Mouse (Mus musculus) kidney, adult 2 months (tissue): ENCODE data around the gene Car5a. TPM values are rescaled to one million over a fixed set of nuclear protein-coding genes. Genes with fewer than 3 reads are reported as not detected.

Experiments
- DNase-seq: peaks from one replicate; pipeline ENCODE4 v3.0.0; 2021
- H3K27ac ChIP-seq: fragments of 200-500 bp; 2 replicates; pipeline ENCODE4 v1.5.1; 2012; ENCODE audit warnings: low read depth, low read length, control low read depth, inconsistent platforms; ENCODE audit not compliant: insufficient read depth
- H3K27me3 ChIP-seq: fragments of 200-500 bp; replicated peaks from 2 replicates; pipeline ENCODE4 v1.6.1; 2012; ENCODE audit warnings: mild to moderate bottlenecking, moderate library complexity, low read length, inconsistent platforms; ENCODE audit not compliant: control insufficient read depth, insufficient read depth
- H3K36me3 ChIP-seq: fragments of 200-500 bp; 2 replicates; pipeline ENCODE4 v1.6.1; 2012; ENCODE audit warnings: mild to moderate bottlenecking, moderate library complexity, low read length, inconsistent platforms; ENCODE audit not compliant: control insufficient read depth, insufficient read depth
- H3K4me1 ChIP-seq: fragments of 200-500 bp; 2 replicates; pipeline ENCODE4 v1.6.1; 2011; ENCODE audit warnings: low read length; ENCODE audit not compliant: control insufficient read depth, insufficient read depth
- H3K4me3 ChIP-seq: fragments of 200-500 bp; 2 replicates; pipeline ENCODE4 v1.5.1; 2011; ENCODE audit warnings: mild to moderate bottlenecking, low read depth, low read length, control low read depth; ENCODE audit not compliant: insufficient read depth
- CTCF ChIP-seq: fragments of 200-500 bp; conservative IDR thresholded peaks from 2 replicates; pipeline ENCODE4 v1.5.1; 2011; ENCODE audit warnings: low read depth, mild to moderate bottlenecking, control low read depth, low read length, moderate library complexity, mixed read lengths; ENCODE audit not compliant: insufficient read depth, insufficient read length
- POLR2A ChIP-seq: fragments of 200-500 bp; IDR thresholded peaks from one replicate; pipeline ENCODE4 v1.6.1; 2011; ENCODE audit warnings: low read depth, low read length, control low read depth
- WGBS: fragments of 180-500 bp; shearing (Covaris S2); methylation state at CpG from one replicate; pipeline ENCODE4 v1.1.7; 2018; 5-methylcytosine and 5-hydroxymethylcytosine counted together
- polyA plus RNA-seq: library from polyadenylated mRNA; depleted of rRNA; stranded (reverse); fragments of >200 nt; gene quantifications from 2 replicates; pipeline ENCODE4 v1.2.3, GENCODE M21; 2012

Car5a gene
- polyA plus RNA-seq, 1 experiment, result 13.4 TPM

DNA sequence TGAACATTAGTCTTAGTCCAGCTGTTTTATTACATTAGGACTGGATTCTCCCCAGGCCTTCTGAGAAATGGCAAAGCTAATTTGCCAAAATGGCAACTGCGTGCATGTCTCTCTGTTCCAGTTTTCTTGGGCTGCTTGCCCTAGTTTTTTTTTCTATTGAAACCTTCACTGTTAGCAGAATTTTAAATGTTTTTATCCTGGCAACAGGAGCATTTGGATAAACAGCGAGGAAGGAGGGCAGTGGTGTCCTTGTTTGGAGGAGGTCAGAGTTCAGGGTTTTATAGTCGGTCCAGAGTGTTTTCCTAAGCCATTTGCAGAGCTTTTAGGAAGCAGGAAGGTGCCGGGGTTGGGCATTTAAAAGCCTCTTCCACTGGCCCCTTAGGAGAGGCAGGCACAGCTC is 23.3 kb upstream of the Car5a start:
- peak overlapping the region; percentile 42; the same call in 1 of the 2 replicates for H3K27ac ChIP-seq
- no peaks in the 10 kb centered on the region for H3K27me3 ChIP-seq
- H3K4me3 ChIP-seq, result no peak overlapping the region
- TF ChIP-seq POLR2A (no peak), CTCF (no peak)
- peak; percentile 86 for DNase-seq
- peaks cover 26% of the 10 kb centered on the region for H3K4me1 ChIP-seq
- 11% methylated on average over 4 of the region's 4 CpGs for WGBS
- H3K36me3 ChIP-seq, result no peaks in the 10 kb centered on the region

DNA sequence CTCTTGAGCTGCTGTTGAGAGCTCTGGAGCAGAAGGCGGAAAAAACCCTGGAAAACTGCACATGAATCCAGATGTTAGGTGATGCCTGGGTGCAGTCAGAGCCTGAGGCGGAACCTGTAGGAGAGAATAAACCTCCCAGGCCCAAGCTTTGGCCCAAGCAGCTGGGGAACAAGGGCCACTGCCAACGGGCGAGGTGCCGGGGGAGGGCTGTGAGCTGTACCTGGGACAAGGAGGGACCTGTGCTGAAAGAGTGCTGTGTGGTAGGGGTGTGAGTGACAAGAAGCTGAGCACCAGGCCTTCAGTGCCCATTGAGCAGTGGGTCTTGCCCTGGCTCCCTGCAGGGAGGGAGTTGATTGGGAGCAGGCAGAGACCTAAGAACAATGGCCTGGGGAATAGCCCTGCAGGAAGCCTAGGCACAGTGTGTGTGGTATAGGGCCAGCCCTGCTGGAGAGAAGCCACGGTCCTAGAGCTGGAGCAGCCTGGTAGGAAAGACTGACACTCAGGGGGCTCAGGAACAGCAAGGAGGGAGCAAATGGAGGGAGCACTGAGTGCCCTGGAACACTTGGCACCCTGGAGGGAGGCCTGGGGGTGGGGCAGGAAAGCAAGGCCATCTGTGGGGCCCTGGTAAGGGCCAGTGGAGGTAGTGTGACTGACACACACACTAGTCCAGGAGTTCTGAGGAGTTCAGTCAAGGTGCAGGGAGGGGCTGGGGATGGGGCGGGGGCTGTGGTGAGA is 22.2 kb upstream of the Car5a start:
- DNase-seq, result peak; percentile 34
- TF ChIP-seq CTCF, result no peak
- TF ChIP-seq POLR2A, result no peak
- no peak overlapping the region for H3K4me3 ChIP-seq
- WGBS, result 78% methylated on average over 7 of the region's 7 CpGs
- H3K27ac ChIP-seq, result no peak overlapping the region
- no peaks in the 10 kb centered on the region for H3K36me3 ChIP-seq
- peaks cover 29% of the 10 kb centered on the region for H3K4me1 ChIP-seq
- no peaks in the 10 kb centered on the region for H3K27me3 ChIP-seq

DNA sequence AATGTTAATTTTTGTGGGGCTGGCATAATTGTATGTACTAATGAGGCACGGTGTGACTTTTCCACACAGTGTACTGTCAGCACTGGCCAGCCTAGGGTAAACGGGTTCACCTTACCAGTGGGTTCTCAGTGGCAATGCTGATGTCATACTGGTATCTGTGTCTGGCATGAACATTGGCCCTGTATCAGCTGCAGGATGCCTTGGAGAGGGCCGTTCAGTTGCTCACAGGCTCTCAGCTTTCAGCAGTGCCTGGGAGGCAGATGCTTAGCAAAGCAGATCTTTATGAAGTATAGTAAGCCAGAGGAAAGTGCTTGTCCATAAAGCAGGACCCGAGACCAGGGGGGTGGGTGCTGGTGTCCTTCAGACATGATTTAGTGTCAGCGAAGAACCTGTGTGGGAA is 21.4 kb upstream of the Car5a start:
- Histone ChIP-seq H3K27me3 (no peaks in the 10 kb centered on the region), H3K27ac (no peak overlapping the region), H3K4me3 (no peak overlapping the region), H3K36me3 (no peaks in the 10 kb centered on the region), H3K4me1 (peaks cover 29% of the 10 kb centered on the region)
- DNase-seq, result no peak
- TF ChIP-seq POLR2A (no peak), CTCF (no peak)
- 69% methylated on average over 5 of the region's 5 CpGs for WGBS

DNA sequence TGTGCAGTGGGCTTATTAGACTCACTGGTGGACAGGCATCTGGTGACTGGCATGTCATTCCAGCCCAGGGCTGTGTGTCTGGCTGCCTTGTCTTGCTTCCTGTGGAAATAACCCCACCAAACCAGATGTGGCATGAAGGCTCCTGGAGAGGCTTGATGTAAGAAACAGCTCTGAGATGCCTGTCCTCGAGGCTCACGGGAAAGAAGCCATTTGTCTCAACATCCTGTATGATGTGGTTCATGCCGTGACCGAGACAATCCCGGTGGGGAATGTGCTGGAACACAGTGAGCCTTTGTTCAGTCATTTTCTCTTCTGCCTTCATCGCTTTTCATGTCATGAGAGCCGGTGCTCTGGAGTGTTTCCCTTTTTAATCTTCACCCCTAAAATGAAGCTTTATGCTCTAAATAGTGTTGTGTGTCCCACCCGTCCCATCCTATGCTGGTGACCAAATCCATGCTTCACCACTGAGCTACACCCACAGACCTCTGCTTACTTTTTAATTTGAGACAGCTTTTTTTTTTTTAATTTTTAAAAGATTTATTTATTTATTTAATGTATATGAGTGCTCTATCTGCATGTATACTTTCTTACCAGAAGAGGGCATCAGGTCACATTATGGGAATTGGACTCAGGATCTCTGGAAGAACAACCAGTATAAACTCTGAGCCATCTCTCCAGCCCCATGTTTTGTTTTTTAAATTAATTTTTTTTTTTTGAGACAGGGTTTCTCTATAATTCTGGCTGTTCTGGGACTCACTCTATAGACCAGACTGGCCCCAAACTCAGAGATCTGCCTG is 20.2 kb upstream of the Car5a start:
- Histone ChIP-seq H3K27me3 (no peaks in the 10 kb centered on the region), H3K4me3 (no peak overlapping the region), H3K4me1 (peaks cover 29% of the 10 kb centered on the region), H3K27ac (no peak overlapping the region), H3K36me3 (no peaks in the 10 kb centered on the region)
- 72% methylated on average over 8 of the region's 8 CpGs for WGBS
- TF ChIP-seq CTCF, result no peak
- no peak for TF ChIP-seq POLR2A
- peak; percentile 26 for DNase-seq

DNA sequence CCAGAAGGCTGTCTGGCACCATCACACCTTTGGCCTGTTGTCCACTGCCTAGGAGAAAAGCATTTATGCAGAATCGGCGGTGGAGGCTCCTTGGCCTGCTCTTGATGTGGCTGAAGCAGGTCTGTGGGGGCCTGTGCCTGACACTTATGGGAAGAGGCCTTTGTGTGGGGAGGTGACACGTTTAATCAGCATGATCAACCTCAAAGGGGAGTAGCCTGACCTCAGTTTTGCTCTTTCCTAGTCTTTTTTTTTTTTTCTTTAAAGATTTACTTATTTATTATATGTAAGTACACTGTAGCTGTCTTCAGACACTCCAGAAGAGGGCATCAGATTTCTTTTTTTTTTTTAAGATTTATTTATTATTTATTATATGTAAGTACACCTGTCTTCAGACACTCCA is 18.2 kb upstream of the Car5a start:
- H3K4me1 ChIP-seq, result peaks cover 28% of the 10 kb centered on the region
- whole genome bisulfite sequencing, result 50% methylated on average over 3 of the region's 3 CpGs
- no peak overlapping the region for H3K4me3 ChIP-seq
- H3K27ac ChIP-seq, result no peak overlapping the region
- H3K27me3 ChIP-seq, result no peaks in the 10 kb centered on the region
- no peak for DNase-seq
- H3K36me3 ChIP-seq, result no peaks in the 10 kb centered on the region
- TF ChIP-seq CTCF (no peak), POLR2A (no peak)

DNA sequence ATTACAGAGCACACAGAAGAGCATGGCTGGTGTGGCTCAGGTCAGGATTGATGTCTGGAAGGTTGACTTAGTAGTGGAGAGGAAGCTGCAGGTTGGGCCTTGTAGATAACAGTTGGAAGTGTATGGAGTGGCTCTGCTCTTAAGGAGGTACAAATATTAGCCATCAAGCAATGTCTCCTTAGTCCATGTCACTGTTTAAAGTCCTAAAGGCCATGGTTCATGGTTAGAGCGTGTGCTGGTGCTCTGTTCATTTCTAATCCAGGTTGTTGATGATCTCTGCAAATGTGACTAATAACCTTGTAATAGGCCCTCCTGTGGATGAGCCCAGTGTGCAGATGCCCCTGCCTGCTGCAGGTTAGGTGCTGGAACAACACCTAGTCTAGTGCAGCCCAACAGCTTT is 13.7 kb upstream of the Car5a start:
- Histone ChIP-seq H3K36me3 (no peaks in the 10 kb centered on the region), H3K27ac (no peak overlapping the region), H3K4me3 (no peak overlapping the region), H3K4me1 (peaks cover 12% of the 10 kb centered on the region), H3K27me3 (no peaks in the 10 kb centered on the region)
- TF ChIP-seq POLR2A (no peak), CTCF (no peak)
- WGBS, result 68% methylated on average over 1 of the region's 1 CpGs
- no peak for DNase-seq

DNA sequence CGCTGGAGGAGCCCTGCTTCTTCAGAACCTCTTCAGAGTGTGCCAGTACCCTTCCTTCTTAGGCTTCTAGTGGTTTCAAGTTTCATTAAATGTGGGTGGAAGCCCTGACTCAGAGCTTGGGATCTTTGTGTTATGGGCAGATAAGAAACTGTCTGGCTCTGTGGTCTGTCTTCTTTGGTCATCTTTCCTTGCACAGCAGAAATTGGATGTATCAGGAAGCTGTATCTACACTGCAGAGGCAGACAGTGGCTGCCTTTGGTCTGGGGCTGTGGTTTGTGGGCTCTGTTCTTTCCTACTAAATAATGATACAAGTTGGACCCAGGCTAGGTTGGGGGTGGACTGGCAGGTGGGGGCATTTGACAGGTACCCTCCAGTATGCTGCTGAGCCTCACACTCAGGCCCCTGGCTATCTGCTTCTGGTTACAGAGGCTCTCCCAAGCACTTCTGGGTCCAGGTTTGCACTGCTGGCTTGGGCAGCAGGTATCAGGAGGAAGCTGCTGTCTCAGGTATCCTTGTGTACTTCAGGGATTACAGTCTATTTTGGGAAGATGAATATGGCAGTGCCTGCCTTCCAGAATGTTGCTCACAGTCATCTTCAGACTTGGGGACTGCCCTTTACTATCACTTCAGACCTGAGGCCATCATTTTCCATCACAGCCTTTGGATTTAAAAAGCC is 11.3 kb upstream of the Car5a start:
- Histone ChIP-seq H3K4me3 (no peak overlapping the region), H3K27ac (no peak overlapping the region), H3K4me1 (peaks cover 18% of the 10 kb centered on the region), H3K27me3 (no peaks in the 10 kb centered on the region), H3K36me3 (no peaks in the 10 kb centered on the region)
- 68% methylated on average over 1 of the region's 1 CpGs for WGBS
- no peak for DNase-seq
- TF ChIP-seq CTCF (no peak), POLR2A (no peak)
